Mouse (Mus musculus) thymus, adult 2 months (tissue): Measurements from ENCODE around the gene AU018091.
"Not testable (repeated sequence)": the region's sequence is repeated elsewhere in the genome, so short reads cannot be mapped to it uniquely, and the experiment has no call there.

ENCODE experiments used
- CTCF ChIP-seq: fragments of 200-500 bp; IDR thresholded peaks from 2 replicates; pipeline ENCODE4 v1.5.1; 2012; ENCODE audit warnings: mild to moderate bottlenecking, control low read depth, low read length, moderate library complexity, borderline replicate concordance; ENCODE audit not compliant: control insufficient read depth, poor library complexity, insufficient read depth; ENCODE audit errors: extremely low read depth
- POLR2A ChIP-seq: fragments of 200-500 bp; IDR thresholded peaks from 2 replicates; pipeline ENCODE4 v1.6.1; 2012; ENCODE audit warnings: mild to moderate bottlenecking, low read length, control low read depth, moderate library complexity; ENCODE audit not compliant: control insufficient read depth, poor library complexity, insufficient read depth; ENCODE audit errors: extremely low read depth

- TF ChIP-seq POLR2A, CTCF: not testable (repeated sequence)
These were observed 17.7 kb upstream of the AU018091 start for GRCm38 (mm10) chr7:3186726-3187125.
